Mouse (Mus musculus): ENCODE results near the gene Clrn2. TPM values are rescaled to one million over a fixed set of nuclear protein-coding genes. Genes with fewer than 3 reads are reported as not detected.

The Clrn2 gene
- polyA plus RNA-seq, 1 experiment from 2014 or later = 0.35 TPM

DNA sequence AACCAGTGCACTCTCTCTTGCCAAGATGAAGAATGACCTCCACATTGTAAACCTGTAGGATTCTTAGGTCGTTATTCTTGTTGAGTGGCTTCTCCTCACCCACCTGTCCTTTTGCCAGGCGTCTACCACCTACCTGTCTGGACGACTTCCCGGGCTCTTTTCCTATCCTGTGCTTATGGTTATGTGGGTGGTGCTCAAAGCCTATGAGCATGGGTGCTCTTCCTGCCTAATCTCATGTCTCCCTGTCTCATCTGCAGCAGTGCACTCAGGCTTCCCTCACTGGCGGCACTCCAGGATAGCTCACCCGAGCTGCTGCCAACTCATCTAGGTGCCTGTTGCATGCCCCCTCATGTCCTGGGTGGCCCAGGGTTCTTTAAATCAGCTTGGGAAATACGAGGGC, 24.1 kb downstream of the Clrn2 start:
- Histone ChIP-seq H3K4me1 (replicated peaks; ENCODE audit: control insufficient read depth, insufficient read depth, low read length) (no peaks in the 10 kb centered on the region), H3K9me3 (ENCODE audit: control insufficient read depth, low read length) (no peaks in the 10 kb centered on the region), H3K27ac (no peak overlapping the region), H3K27me3 (ENCODE audit: control insufficient read depth, insufficient read depth, low read length) (no peaks in the 10 kb centered on the region), H3K36me3 (replicated peaks; ENCODE audit: control insufficient read depth, insufficient read depth) (no peaks in the 10 kb centered on the region), H3K4me3 (replicated peaks; ENCODE audit: low read length) (no peak overlapping the region), H3K4me2 (replicated peaks) (no peak overlapping the region), H3K9ac (no peak overlapping the region)
- no peak for DNase-seq (ENCODE audit: low spot score)
- ATAC-seq (ENCODE audit: low FRiP score) = no peak
- WGBS = 82% methylated on average over 7 of the region's 7 CpGs

DNA sequence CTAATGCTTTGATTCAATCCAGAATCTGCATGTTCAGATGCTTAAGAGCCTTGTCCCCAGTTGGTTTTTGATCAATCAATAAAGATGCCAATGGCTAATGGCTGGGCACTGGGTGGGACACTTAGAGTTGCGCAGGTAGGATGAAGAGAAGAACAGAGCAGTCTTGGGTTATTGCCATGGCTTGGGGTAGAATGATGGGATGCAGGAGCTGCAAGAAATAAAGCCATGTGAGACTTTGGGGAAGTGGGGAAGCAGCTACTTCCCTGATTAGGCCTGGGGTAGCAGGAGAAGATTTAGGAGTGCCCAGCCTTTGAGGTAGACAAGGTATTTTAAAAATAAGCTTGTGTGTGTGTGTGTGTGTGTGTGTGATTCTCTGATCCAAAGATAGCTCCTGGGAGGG, 26.5 kb downstream of the Clrn2 start:
- no peak overlapping the region for H3K9ac ChIP-seq
- no peaks in the 10 kb centered on the region for H3K27me3 ChIP-seq (ENCODE audit: control insufficient read depth, insufficient read depth, low read length)
- ATAC-seq (ENCODE audit: low FRiP score) = no peak
- no peaks in the 10 kb centered on the region for H3K4me1 ChIP-seq (replicated peaks; ENCODE audit: control insufficient read depth, insufficient read depth, low read length)
- WGBS = 90% methylated on average over 1 of the region's 1 CpGs
- H3K4me3 ChIP-seq (replicated peaks; ENCODE audit: low read length) = no peak overlapping the region
- no peak overlapping the region for H3K4me2 ChIP-seq (replicated peaks)
- H3K36me3 ChIP-seq (replicated peaks; ENCODE audit: control insufficient read depth, insufficient read depth) = no peaks in the 10 kb centered on the region
- H3K9me3 ChIP-seq (ENCODE audit: control insufficient read depth, low read length) = no peaks in the 10 kb centered on the region
- no peak for DNase-seq (ENCODE audit: low spot score)
- no peak overlapping the region for H3K27ac ChIP-seq

DNA sequence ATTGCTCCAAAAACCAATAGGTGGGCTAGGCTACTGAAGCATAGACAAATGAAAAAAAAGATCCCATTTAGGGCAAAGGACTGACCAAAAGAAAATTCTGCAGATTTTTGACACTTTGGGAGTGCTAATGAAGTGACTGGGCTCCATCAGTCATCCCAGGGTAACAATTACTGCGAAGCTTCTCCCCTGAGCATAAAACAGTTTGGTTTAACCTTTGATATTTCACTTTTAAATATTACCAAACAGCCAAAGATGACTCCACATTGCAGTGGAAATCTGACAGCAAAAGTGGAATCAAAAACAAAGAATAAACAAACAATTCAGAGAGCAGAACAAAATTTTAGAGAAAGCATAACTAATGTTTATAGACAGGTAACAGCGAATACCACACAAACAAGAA, 27.6 kb downstream of the Clrn2 start:
- no peak overlapping the region for H3K4me2 ChIP-seq (replicated peaks)
- WGBS = 90% methylated on average over 2 of the region's 2 CpGs

GRCm38 (mm10) chr5:45482607-45483006, 29.1 kb downstream of the Clrn2 start:
- WGBS = 80% methylated on average over 3 of the region's 3 CpGs
- DNase-seq (ENCODE audit: low spot score) = no peak
- no peaks in the 10 kb centered on the region for H3K27me3 ChIP-seq (ENCODE audit: control insufficient read depth, insufficient read depth, low read length)

More for the DNA sequence above, 27.6 kb downstream of the Clrn2 start:
- Histone ChIP-seq H3K4me3 (replicated peaks; ENCODE audit: low read length) (no peak overlapping the region), H3K9me3 (ENCODE audit: control insufficient read depth, low read length) (no peaks in the 10 kb centered on the region), H3K4me1 (replicated peaks; ENCODE audit: control insufficient read depth, insufficient read depth, low read length) (no peaks in the 10 kb centered on the region), H3K36me3 (replicated peaks; ENCODE audit: control insufficient read depth, insufficient read depth) (no peaks in the 10 kb centered on the region), H3K27ac (no peak overlapping the region), H3K27me3 (ENCODE audit: control insufficient read depth, insufficient read depth, low read length) (no peaks in the 10 kb centered on the region), H3K9ac (no peak overlapping the region)
- no peak for DNase-seq (ENCODE audit: low spot score)
- no peak for ATAC-seq (ENCODE audit: low FRiP score)

GRCm38 (mm10) chr5:45483654-45484053, 30.1 kb downstream of the Clrn2 start:
- no peaks in the 10 kb centered on the region for H3K9me3 ChIP-seq (ENCODE audit: control insufficient read depth, low read length)
- no peak overlapping the region for H3K9ac ChIP-seq
- WGBS = 92% methylated on average over 1 of the region's 1 CpGs

More at GRCm38 (mm10) chr5:45482607-45483006, 29.1 kb downstream of the Clrn2 start:
- no peak for ATAC-seq (ENCODE audit: low FRiP score)
- H3K36me3 ChIP-seq (replicated peaks; ENCODE audit: control insufficient read depth, insufficient read depth) = no peaks in the 10 kb centered on the region
- no peak overlapping the region for H3K27ac ChIP-seq
- H3K4me2 ChIP-seq (replicated peaks) = no peak overlapping the region
- no peaks in the 10 kb centered on the region for H3K9me3 ChIP-seq (ENCODE audit: control insufficient read depth, low read length)
- no peaks in the 10 kb centered on the region for H3K4me1 ChIP-seq (replicated peaks; ENCODE audit: control insufficient read depth, insufficient read depth, low read length)
- H3K4me3 ChIP-seq (replicated peaks; ENCODE audit: low read length) = no peak overlapping the region
- H3K9ac ChIP-seq = no peak overlapping the region

GRCm38 (mm10) chr5:45491776-45492175, 38.2 kb downstream of the Clrn2 start:
- no peak overlapping the region for H3K27ac ChIP-seq

More at GRCm38 (mm10) chr5:45483654-45484053, 30.1 kb downstream of the Clrn2 start:
- no peak for DNase-seq (ENCODE audit: low spot score)
- Histone ChIP-seq H3K4me2 (replicated peaks) (no peak overlapping the region), H3K4me1 (replicated peaks; ENCODE audit: control insufficient read depth, insufficient read depth, low read length) (no peaks in the 10 kb centered on the region), H3K27me3 (ENCODE audit: control insufficient read depth, insufficient read depth, low read length) (no peaks in the 10 kb centered on the region), H3K36me3 (replicated peaks; ENCODE audit: control insufficient read depth, insufficient read depth) (no peaks in the 10 kb centered on the region), H3K27ac (no peak overlapping the region), H3K4me3 (replicated peaks; ENCODE audit: low read length) (no peak overlapping the region)
- ATAC-seq (ENCODE audit: low FRiP score) = no peak

DNA sequence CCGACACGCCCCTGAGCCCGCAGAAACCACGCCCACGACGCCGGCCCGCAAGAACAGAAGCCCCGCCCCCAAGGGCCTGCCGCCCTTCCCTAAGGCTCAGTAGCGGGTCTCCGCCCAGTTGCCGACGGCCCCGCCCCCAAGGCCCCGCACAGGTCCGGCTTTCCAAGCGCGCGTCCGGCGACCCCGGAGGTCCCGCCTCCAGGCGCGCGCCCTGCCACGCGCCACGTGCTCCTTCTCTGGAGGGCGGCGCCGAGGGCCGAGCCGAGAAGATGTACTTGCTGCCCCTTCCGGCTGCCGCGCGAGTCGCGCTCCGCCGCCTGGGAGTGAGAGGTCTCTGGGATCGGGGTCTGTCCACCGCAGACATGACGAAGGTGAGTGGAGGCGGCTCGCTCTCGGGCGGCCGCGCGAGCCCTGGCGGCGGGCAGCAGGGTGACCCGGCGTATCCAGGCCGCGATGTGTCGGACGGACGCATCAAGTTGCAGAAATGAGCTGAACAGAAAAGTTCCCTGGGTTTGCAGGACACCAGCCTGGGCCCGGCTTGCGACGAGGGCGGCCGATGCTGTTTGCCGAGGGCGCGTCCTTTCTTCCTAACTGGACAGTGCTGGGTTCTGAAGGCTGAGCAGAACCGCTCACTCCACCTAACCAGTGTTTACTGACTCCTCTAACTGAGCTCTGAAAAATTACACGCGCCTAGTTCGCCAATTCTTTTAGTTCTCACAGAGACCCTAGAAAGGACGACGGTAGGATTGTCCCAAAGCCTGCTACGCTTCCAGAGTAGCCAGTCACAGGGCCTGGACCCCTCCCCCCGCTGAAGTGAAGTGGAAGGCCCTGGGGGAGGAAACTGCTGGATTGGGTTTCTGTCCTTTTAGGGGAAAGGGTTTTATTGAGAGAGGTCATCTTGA, 39.9 kb downstream of the Clrn2 start, which contains the start of gene Lap3:
Gene Lap3, plus strand, starts transcription at position 184 of the 902 bp plus-strand sequence.
- H3K9ac ChIP-seq = peak within 1 kb of the TSS; percentile 82
- no peaks in the 10 kb centered on the region for H3K9me3 ChIP-seq (ENCODE audit: control insufficient read depth, low read length)
- H3K27ac ChIP-seq = no peak within 1 kb of the TSS
- H3K4me2 ChIP-seq (replicated peaks) = peak within 1 kb of the TSS; percentile 80
- peak; percentile 96 for ATAC-seq (ENCODE audit: low FRiP score)
- peaks cover 11% of the 10 kb centered on the region; the same call in 1 of the 2 replicates for H3K4me1 ChIP-seq (replicated peaks; ENCODE audit: control insufficient read depth, insufficient read depth, low read length)
- under 1% methylated on average over 78 of the region's 78 CpGs for WGBS
- peak within 1 kb of the TSS; percentile 68 for H3K4me3 ChIP-seq (replicated peaks; ENCODE audit: low read length)
- peaks cover 6% of the 10 kb centered on the region; the same call in 1 of the 2 replicates for H3K36me3 ChIP-seq (replicated peaks; ENCODE audit: control insufficient read depth, insufficient read depth)
- peak; percentile 89 for DNase-seq (ENCODE audit: low spot score)
- H3K27me3 ChIP-seq (ENCODE audit: control insufficient read depth, insufficient read depth, low read length) = no peaks in the 10 kb centered on the region

More at GRCm38 (mm10) chr5:45491776-45492175, 38.2 kb downstream of the Clrn2 start:
- H3K9ac ChIP-seq = no peak overlapping the region
- no peaks in the 10 kb centered on the region; the same call in 1 of the 2 replicates for H3K36me3 ChIP-seq (replicated peaks; ENCODE audit: control insufficient read depth, insufficient read depth)
- H3K4me2 ChIP-seq (replicated peaks) = no peak overlapping the region
- peaks cover 11% of the 10 kb centered on the region; the same call in 1 of the 2 replicates for H3K4me1 ChIP-seq (replicated peaks; ENCODE audit: control insufficient read depth, insufficient read depth, low read length)
- H3K9me3 ChIP-seq (ENCODE audit: control insufficient read depth, low read length) = no peaks in the 10 kb centered on the region
- 74% methylated on average over 4 of the region's 4 CpGs for WGBS
- no peaks in the 10 kb centered on the region for H3K27me3 ChIP-seq (ENCODE audit: control insufficient read depth, insufficient read depth, low read length)
- ATAC-seq (ENCODE audit: low FRiP score) = no peak
- H3K4me3 ChIP-seq (replicated peaks; ENCODE audit: low read length) = no peak overlapping the region
- DNase-seq (ENCODE audit: low spot score) = no peak

DNA sequence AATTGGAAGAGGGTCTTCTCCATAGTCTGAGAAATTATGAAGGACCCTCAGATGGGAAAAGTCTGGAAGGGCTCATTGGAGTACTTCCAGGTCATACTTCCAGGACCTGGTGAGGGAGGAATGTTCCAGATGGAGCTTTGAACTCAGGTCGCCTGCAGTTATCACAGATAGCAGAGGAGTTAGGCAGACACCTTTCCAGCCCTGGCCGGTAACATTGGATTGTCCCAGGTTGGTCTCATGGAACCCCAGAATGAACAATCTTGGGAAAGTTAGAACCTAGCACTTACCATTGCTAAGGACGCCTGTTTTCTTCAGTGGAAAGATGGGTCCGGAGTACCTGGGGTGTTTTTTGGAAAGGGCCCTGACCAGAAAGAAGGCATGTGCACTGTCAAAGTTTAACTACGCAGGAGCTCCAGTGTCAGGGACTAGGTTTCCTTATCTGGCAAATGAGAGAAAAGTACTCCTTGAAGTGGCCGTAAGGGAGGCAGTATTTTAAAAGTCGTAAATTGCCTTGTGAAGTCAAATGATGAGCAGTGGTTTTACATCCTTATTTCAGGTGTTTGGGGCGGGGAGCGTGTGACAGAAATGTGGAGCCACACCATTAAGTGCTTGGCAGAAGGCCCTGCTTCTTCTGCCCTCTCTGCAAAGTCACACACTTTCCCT, 40.7 kb downstream of the Clrn2 start:
- peaks cover 11% of the 10 kb centered on the region; the same call in 1 of the 2 replicates for H3K4me1 ChIP-seq (replicated peaks; ENCODE audit: control insufficient read depth, insufficient read depth, low read length)
- no peaks in the 10 kb centered on the region for H3K27me3 ChIP-seq (ENCODE audit: control insufficient read depth, insufficient read depth, low read length)
- WGBS = 68% methylated on average over 9 of the region's 9 CpGs
- peak overlapping the region; percentile 82 for H3K9ac ChIP-seq
- no peaks in the 10 kb centered on the region for H3K9me3 ChIP-seq (ENCODE audit: control insufficient read depth, low read length)
- peak overlapping the region; percentile 80 for H3K4me2 ChIP-seq (replicated peaks)
- H3K36me3 ChIP-seq (replicated peaks; ENCODE audit: control insufficient read depth, insufficient read depth) = peaks cover 7% of the 10 kb centered on the region; the same call in 1 of the 2 replicates
- DNase-seq (ENCODE audit: low spot score) (no peak), ATAC-seq (ENCODE audit: low FRiP score) (no peak)
- H3K27ac ChIP-seq = no peak overlapping the region
- peak overlapping the region; percentile 68 for H3K4me3 ChIP-seq (replicated peaks; ENCODE audit: low read length)

- ATAC-seq (ENCODE audit: low FRiP score) = no peak
- 92% methylated on average over 3 of the region's 3 CpGs for WGBS
- no peak overlapping the region for H3K27ac ChIP-seq
Observed at GRCm38 (mm10) chr5:45495429-45495975, 42.0 kb downstream of the Clrn2 start.

More at GRCm38 (mm10) chr5:45495429-45495975, 42.0 kb downstream of the Clrn2 start:
- no peak overlapping the region for H3K4me2 ChIP-seq (replicated peaks)
- H3K9me3 ChIP-seq (ENCODE audit: control insufficient read depth, low read length) = no peaks in the 10 kb centered on the region
- peaks cover 11% of the 10 kb centered on the region for H3K36me3 ChIP-seq (replicated peaks; ENCODE audit: control insufficient read depth, insufficient read depth)
- H3K4me1 ChIP-seq (replicated peaks; ENCODE audit: control insufficient read depth, insufficient read depth, low read length) = peaks cover 11% of the 10 kb centered on the region; the same call in 1 of the 2 replicates
- no peak overlapping the region for H3K4me3 ChIP-seq (replicated peaks; ENCODE audit: low read length)
- DNase-seq (ENCODE audit: low spot score) = no peak
- no peak overlapping the region for H3K9ac ChIP-seq
- H3K27me3 ChIP-seq (ENCODE audit: control insufficient read depth, insufficient read depth, low read length) = no peaks in the 10 kb centered on the region
